Mouse (Mus musculus): ENCODE results near the gene Thbs3.
"Not testable (repeated sequence)": the region's sequence is repeated elsewhere in the genome, so short reads cannot be mapped to it uniquely, and the experiment has no call there.

Thbs3 gene

GRCm38 (mm10) chr3:89195979-89196877 lies 18.8 kb upstream of the Thbs3 start:
- DNase-seq (ENCODE audit: low spot score in 2 of 2), result peak; percentile 75 to 87

GRCm38 (mm10) chr3:89199839-89200238 lies 15.1 kb upstream of the Thbs3 start:
- DNase-seq (ENCODE audit: low spot score in 2 of 2), result no peak

GRCm38 (mm10) chr3:89202253-89203141 lies 12.5 kb upstream of the Thbs3 start, which contains the start of gene Gba:
TSS of gene Gba (plus strand) at chr3:89202928.
- peak; percentile 76 to 80 for DNase-seq (ENCODE audit: low spot score in 2 of 2)

- no peak for DNase-seq (ENCODE audit: low spot score in 2 of 2)
Observed at GRCm38 (mm10) chr3:89203142-89203514, 11.9 kb upstream of the Thbs3 start.

- no peak for DNase-seq (ENCODE audit: low spot score in 2 of 2)
Observed at GRCm38 (mm10) chr3:89206079-89206478, 8.9 kb upstream of the Thbs3 start.

DNA sequence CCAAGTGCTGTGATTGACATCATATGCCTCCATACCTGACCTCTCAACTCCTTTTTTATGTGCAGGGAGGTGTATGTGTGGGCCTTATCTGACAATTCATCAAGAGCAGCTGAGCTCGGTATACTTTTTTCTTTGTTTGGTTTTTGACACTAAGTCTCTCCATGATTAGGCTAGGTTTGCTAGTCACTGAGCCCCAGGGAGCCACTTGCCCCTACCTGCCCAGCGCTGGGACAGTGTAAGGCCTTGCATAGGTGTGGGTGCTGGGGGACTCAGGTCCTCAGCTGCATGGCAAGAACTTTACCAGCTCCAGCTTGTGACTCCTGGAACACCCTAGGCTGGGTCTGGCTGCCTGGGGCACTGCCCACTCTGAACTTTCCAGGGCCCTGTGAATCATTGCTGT lies 8.3 kb upstream of the Thbs3 start:
- peak in 1 of 2 experiments; percentile 52 for DNase-seq (ENCODE audit: low spot score in 2 of 2)

DNA sequence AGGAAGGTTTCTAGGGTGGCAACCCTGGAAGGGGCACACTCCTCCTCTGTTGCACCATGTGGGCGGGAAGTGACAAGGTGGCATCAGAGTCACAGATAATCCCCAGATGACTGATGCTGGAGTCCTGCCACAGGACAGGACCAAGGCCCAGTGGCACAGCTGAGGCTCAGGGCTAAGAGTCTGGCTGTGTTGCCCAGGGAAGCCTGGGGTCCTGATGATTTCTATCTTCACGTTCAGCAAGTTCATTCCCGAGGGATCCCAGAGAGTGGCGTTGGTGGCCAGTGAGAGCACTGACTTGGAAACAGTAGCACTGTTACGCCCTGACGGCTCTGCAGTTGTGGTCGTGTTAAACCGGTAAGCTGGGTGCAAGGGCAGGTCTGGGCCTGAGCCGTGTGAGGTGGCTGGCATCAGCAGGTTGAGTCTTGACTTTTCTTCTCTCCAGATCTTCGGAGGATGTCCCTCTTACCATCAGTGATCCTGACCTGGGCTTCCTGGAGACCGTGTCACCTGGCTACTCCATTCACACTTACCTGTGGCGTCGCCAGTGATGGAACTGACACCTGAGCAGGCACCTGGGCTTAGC lies 6.8 kb upstream of the Thbs3 start:
- DNase-seq (ENCODE audit: low spot score in 2 of 2), result peak; percentile 58 to 75

- no peak for DNase-seq (ENCODE audit: low spot score in 2 of 2)
Observed at GRCm38 (mm10) chr3:89208736-89209135, 6.2 kb upstream of the Thbs3 start.

DNA sequence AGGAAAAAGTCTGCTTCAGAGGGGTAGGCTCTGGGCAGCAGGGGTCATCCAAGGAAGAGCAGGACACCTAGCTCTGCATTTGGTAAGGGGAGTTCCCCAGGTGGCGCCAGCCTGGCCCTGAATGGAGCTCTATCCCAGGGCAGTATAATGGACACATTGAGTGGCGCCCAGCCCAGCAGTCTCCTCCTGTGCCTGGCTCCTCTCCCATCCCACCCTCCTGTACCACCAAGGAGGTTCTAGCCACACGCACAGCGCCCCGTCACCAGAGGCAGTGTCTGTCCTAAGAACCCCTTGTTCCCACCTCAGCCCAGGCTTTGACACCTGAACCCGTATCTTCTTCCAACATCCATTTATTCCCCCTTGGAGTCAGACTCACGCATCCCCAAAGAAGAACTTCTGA lies 5.2 kb upstream of the Thbs3 start:
- no peak for DNase-seq (ENCODE audit: low spot score in 2 of 2)

DNA sequence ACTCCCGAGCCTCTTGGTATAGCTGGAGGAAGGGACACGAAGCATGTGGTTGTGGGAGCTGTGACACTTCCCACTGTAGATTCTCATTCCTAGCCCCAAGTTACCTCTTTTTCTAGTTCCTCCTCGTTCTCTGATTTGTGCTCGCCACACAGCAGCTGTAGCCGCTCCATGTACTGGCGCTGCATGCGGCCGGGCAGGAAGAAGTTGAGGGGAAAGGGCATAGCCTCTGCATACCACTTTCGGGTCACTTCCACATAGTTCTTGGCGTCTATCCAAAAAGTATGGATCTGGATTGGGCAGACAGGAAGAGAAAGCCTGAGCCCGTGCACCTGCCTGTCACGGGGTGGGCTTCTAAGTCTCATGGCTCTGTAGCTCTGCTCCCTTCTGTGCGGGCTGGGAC lies 4.8 kb upstream of the Thbs3 start:
- DNase-seq (ENCODE audit: low spot score in 2 of 2), result no peak

GRCm38 (mm10) chr3:89210731-89211130 lies 4.2 kb upstream of the Thbs3 start:
- DNase-seq (ENCODE audit: low spot score in 2 of 2), result no peak

DNA sequence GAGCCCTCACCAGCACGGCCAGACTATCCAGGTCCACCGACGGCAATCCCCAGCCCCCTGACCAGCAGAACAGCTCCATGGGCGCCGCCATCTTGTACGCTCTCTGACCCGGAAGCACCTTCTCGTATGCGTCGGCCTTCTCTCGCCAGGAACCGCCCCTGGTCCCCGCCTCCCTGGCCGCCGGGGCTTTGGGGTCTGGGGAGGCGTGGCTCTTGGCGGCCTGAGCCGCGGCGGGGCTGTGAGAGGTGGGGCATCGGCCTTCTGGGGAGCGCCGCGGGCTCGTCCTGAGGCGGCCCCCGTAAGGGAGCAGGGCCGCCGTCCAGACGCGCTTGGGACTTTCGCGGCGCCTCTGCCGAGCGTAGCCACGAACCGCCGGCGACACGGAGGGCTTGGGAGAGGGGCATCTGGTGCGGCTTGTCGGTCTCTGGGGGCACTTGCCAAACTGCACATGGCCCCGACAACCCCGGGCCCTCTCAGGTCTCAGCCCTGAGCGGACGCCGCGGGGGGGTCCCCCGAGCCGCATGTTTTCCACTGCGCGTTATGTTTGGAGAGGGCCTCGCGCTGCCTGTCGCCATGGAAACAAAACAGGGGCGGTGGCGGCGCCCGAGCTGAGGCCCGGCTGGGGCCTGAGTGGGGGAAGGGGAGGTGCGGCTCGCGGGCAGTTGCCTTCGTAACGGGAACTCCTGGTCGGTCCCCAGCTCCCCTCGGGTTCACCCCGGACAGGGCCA lies 1.0 kb upstream of the Thbs3 start:
- DNase-seq (ENCODE audit: low spot score in 2 of 2), result peak; percentile 92

DNA sequence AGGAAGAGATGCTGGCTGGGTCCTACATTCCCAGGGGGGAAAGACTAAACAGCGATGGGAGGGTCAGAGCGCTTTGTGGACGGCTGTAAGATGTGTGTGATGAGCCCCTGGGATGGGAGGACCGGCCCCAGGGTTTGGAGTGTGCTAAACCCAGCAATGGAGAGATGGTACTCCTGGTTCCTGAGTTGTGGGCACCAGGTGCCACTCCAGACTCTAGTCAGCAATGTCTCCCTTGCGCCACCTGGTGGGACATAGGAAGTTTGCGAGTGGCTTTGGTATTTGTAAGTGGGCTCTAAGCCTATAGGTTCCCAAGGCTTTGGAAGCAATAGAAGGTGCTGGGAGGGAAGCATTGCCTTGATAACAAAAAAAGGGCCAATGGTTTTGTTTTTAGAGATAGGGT lies 873 bp downstream of the Thbs3 start:
- peak; percentile 65 to 75 for DNase-seq (ENCODE audit: low spot score in 2 of 2)

DNA sequence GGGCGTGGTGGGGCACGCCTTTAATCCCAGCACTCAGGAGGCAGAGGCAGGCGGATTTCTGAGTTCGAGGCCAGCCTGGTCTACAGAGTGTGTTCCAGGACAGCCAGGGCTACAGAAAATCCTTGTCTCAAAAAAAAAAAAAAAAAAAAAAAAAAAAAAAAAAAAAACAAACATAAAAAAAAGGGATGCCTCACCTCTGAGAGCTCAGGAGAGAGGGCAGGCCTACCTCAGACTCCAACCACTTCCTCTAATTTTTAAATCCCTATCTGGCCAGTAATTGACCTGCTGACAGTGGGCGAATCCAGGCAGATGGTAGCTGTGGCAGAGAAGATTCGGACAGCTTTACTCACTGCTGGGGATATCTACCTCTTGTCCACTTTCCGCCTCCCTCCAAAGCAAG lies 1.4 kb downstream of the Thbs3 start:
- DNase-seq (ENCODE audit: low spot score in 2 of 2), result not testable (repeated sequence)

- no peak for DNase-seq (ENCODE audit: low spot score in 2 of 2)
Observed at GRCm38 (mm10) chr3:89218271-89218670, 3.3 kb downstream of the Thbs3 start.

DNA sequence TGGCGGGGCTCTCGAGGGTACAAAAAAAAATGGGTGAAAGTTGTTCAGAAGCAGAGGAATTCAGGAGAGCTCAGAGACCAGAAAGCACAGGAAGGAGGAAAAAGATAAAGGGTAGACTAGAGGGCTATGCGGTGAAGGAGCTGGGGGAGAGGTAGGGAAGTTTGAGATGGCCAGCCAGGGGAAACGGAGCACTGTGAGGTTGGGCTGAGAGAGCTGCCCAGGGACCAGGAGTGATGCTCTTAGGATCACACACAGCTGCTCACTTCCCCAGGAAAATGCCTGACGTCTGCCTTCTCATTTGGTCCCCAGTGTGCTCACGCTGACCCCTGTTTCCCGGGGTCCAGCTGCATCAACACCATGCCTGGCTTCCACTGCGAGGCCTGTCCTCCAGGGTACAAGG lies 4.6 kb downstream of the Thbs3 start:
- no peak for DNase-seq (ENCODE audit: low spot score in 2 of 2)

DNA sequence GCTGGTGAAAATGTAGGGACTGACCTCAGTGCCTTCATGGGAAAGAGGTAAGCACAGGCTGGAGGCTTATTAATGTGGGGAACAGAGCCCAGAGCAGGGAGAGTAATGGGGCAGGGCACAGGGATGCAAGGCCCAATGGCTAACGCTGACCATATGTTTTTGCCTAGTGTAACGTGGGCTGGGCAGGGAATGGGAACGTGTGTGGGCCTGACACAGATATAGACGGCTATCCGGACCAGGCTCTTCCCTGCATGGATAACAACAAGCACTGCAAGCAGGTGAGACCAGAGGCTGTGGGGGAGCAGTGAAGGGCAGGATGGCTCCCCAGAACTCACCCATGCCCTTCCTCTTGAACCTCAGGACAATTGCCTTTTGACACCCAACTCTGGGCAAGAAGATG lies 6.2 kb downstream of the Thbs3 start:
- no peak for DNase-seq (ENCODE audit: low spot score in 2 of 2)

DNA sequence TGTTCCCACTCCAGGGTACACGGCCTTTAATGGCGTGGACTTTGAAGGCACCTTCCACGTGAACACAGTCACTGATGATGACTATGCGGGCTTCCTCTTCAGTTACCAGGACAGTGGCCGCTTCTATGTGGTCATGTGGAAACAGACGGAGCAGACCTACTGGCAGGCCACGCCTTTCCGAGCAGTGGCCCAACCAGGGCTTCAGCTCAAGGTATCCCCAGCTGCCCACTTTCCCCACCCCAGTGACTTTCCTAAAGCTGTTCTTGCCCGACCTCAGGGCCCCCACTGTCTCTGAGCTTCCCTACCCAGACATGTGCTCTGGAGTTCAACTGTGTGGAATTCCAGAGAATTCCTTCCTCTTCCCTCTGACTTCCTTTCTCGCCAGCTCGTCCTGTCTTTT lies 9.8 kb downstream of the Thbs3 start:
- DNase-seq (ENCODE audit: low spot score in 2 of 2), result no peak

DNA sequence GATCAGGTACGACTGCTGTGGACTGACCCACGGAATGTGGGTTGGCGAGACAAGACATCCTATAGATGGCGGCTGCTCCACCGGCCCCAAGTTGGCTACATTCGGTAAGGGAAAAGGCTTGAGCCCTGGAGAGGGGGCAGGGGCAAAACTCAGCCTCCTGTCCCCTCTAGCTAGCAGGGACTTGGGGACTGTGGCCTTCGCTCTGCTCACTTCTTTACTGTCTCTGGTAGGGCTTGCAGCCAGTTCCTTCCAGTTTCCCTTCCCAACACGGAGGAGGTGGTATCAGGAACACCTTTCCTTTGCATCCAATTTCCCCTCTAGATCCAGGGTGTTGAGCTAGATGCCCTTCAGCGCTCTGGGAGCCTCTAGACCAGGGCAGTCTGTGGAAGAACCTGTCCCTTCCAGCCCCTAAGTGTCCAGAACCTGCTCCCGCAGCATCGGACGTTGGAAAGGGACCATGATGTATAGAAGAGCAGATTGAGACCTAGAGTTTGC lies 10.4 kb downstream of the Thbs3 start:
- no peak for DNase-seq (ENCODE audit: low spot score in 2 of 2)

DNA sequence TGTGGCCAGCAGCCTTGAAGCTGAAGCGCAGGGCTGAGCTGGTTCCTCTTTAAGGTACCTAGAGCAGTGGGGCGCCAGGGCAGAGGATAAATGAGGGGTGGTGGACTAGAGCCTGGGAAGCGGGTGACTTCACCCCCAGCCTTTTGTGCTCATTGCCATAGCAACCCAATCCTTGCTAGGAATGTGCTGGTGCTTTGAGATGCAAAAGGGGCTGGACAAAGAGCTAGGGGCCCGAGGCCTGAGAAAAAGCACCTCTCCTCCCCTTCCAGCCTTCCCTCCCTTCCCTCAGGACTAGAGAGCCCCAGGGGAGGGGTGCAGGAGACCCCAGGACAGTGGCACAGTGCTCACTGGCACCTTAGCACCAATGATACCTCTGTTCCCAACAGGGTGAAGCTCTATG lies 10.9 kb downstream of the Thbs3 start:
- DNase-seq (ENCODE audit: low spot score in 2 of 2), result no peak

DNA sequence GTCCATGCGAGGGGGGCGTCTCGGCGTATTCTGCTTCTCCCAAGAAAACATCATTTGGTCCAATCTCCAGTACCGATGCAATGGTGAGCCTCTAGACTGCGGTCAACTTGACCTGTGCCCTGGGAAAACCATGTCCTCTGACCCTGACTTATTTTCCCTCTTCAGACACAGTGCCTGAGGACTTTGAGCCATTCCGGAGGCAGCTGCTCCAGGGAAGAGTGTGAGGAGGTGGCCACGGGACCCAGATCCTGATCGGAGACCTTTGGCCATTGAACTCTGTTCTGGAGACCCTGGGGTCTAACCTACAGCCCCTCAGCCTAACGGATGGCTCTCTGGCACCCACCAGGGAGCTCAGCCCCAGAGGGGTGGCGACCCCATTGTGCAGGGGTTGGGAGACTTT lies 11.4 kb downstream of the Thbs3 start:
- no peak for DNase-seq (ENCODE audit: low spot score in 2 of 2)

Measured in urinary bladder, adult 18-20 months (tissue).